Mouse (Mus musculus): ENCODE results near the gene Atp10a. TPM values are rescaled to one million over a fixed set of nuclear protein-coding genes. Genes with fewer than 3 reads are reported as not detected.

Atp10a gene
- polyA plus RNA-seq, 1 experiment from 2014 or later = 4.7 TPM

DNA sequence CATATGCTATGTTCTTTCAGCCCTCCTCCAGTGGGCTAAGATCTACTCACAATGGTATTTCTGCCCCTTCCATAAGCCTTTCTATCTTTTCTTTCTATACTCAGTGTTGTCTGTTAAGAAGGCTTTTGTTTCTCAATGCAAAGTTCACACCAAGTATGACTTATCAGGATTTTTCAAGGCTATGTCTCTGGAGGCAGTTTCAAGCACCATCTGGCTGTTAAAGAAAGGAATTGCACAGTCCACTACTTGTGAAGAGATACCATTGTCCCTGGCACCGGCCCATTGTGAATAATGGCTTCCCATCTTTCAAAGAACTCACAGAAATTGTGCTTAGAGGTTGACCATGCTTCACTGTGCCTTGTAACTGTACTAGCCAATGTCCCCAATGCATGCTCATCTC is 214.7 kb downstream of the Atp10a start:
- Histone ChIP-seq H3K9ac (ENCODE audit: low read length) (no peak overlapping the region), H3K36me3 (ENCODE audit: control insufficient read depth, insufficient read depth, low read length) (no peaks in the 10 kb centered on the region), H3K4me3 (replicated peaks; ENCODE audit: low read length) (no peak overlapping the region), H3K27me3 (ENCODE audit: control insufficient read depth, insufficient read depth, low read length) (no peaks in the 10 kb centered on the region), H3K9me3 (replicated peaks; ENCODE audit: control insufficient read depth, low read length) (no peaks in the 10 kb centered on the region), H3K4me2 (ENCODE audit: low read depth, low read length) (no peak overlapping the region), H3K4me1 (ENCODE audit: control insufficient read depth, insufficient read depth, low read length) (no peaks in the 10 kb centered on the region), H3K27ac (ENCODE audit: low read length) (no peak overlapping the region)
- no peak for ATAC-seq (ENCODE audit: insufficient read depth, low FRiP score)
- WGBS = 65% methylated on average over 1 of the region's 1 CpGs

DNA sequence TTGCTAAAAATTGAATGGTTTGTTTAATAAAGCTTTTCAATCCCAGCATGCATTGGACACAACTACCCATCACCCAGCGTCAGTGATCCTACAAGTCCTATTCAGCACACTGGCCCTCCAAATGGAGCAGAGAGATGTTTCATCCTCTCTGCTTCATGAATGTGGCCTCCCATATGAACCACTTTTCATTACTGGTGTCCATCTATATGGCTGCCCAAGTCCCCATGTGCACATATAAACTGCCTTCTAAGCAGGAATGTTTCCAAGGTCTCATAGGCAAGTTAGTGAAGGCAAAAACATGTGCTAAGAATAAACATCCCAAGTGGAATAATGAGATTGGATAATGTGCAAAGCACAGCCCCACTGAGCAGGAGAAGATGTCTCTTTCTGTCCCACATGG is 217.7 kb downstream of the Atp10a start:
- 86% methylated on average over 1 of the region's 1 CpGs for WGBS
- Histone ChIP-seq H3K4me1 (ENCODE audit: control insufficient read depth, insufficient read depth, low read length) (no peaks in the 10 kb centered on the region), H3K36me3 (ENCODE audit: control insufficient read depth, insufficient read depth, low read length) (no peaks in the 10 kb centered on the region), H3K4me3 (replicated peaks; ENCODE audit: low read length) (no peak overlapping the region), H3K9me3 (replicated peaks; ENCODE audit: control insufficient read depth, low read length) (no peaks in the 10 kb centered on the region), H3K27ac (ENCODE audit: low read length) (no peak overlapping the region), H3K9ac (ENCODE audit: low read length) (no peak overlapping the region), H3K27me3 (ENCODE audit: control insufficient read depth, insufficient read depth, low read length) (no peaks in the 10 kb centered on the region), H3K4me2 (ENCODE audit: low read depth, low read length) (no peak overlapping the region)
- ATAC-seq (ENCODE audit: insufficient read depth, low FRiP score) = no peak
